Mouse (Mus musculus) lung, embryonic 15.5 days (tissue): ENCODE data around the gene Cacng2. TPM values are rescaled to one million over a fixed set of nuclear protein-coding genes. Genes with fewer than 3 reads are reported as not detected.

ENCODE experiments used
- ATAC-seq: fragments of 200-750 bp; cut with Nextera tagmentation; 2 replicates; pipeline ENCODE4 v1.8.0; 2017; ENCODE audit warnings: moderate number of reproducible peaks, borderline replicate concordance; ENCODE audit not compliant: low FRiP score, low TSS enrichment; ENCODE audit errors: extremely low read depth
- H3K27ac ChIP-seq: fragments of 300-500 bp; sonication (generic); 2 replicates; pipeline ENCODE4 v1.5.1; 2015; ENCODE audit warnings: moderate library complexity, mild to moderate bottlenecking, inconsistent platforms
- H3K27me3 ChIP-seq: fragments of 300-500 bp; sonication (generic); 2 replicates; pipeline ENCODE4 v1.6.1; 2015; ENCODE audit warnings: inconsistent platforms
- H3K36me3 ChIP-seq: fragments of 300-500 bp; sonication (generic); 2 replicates; pipeline ENCODE4 v1.6.1; 2015; ENCODE audit warnings: inconsistent platforms
- H3K4me1 ChIP-seq: fragments of 300-500 bp; sonication (generic); 2 replicates; pipeline ENCODE4 v1.6.1; 2015; ENCODE audit warnings: inconsistent platforms
- H3K4me2 ChIP-seq: fragments of 300-500 bp; sonication (generic); 2 replicates; pipeline ENCODE4 v1.6.1; 2015; ENCODE audit warnings: inconsistent platforms, mild to moderate bottlenecking, moderate library complexity
- H3K4me3 ChIP-seq: fragments of 300-500 bp; sonication (generic); 2 replicates; pipeline ENCODE4 v1.5.1; 2015; ENCODE audit warnings: mild to moderate bottlenecking, inconsistent platforms
- H3K9ac ChIP-seq: fragments of 300-500 bp; sonication (generic); 2 replicates; pipeline ENCODE4 v1.6.1; 2015; ENCODE audit warnings: inconsistent platforms
- H3K9me3 ChIP-seq: fragments of 300-500 bp; sonication (generic); 2 replicates; pipeline ENCODE4 v1.6.1; 2016; ENCODE audit warnings: inconsistent platforms
- WGBS: fragments of 180-500 bp; shearing (Covaris S2); methylation state at CpG from one replicate; pipeline ENCODE4 v1.1.7; 2015; 5-methylcytosine and 5-hydroxymethylcytosine counted together
- polyA plus RNA-seq: library from polyadenylated mRNA; unstranded; fragments of >200 nt; fragmentation: Nextera tagmentation; extraction: Ambion mirVana; gene quantifications from 2 replicates; pipeline ENCODE4 v1.2.1, GENCODE M21; 2015

The Cacng2 gene
- polyA plus RNA-seq, 1 experiment from 2014 or later = not detected

DNA sequence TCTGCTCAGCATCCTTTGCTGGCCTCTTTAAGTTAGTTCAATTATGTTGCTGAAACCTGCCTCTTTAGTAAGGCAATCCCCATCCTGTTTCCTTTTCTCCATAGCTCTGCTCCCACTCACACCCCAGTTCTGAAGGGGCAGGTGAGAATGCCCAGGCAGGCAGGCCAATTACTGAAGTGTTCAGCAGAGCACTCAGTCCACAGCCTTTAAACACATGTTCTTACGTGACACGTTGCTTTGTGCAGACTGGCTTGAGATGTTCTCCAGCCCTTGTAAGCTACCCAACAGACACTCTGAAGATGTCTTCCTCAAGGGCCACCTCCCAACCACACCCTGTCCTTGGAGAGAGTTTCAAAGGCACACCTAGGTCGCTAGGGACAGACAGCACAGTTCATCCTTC is 161.8 kb downstream of the Cacng2 start:
- Histone ChIP-seq H3K36me3 (peaks cover 47% of the 10 kb centered on the region), H3K9ac (no peak overlapping the region), H3K9me3 (no peaks in the 10 kb centered on the region), H3K4me2 (no peak overlapping the region), H3K27me3 (peaks cover 20% of the 10 kb centered on the region), H3K27ac (no peak overlapping the region), H3K4me3 (no peak overlapping the region), H3K4me1 (peaks cover 22% of the 10 kb centered on the region)
- 55% methylated on average over 3 of the region's 3 CpGs for WGBS
- no peak for ATAC-seq

GRCm38 (mm10) chr15:77957625-77958024 is 162.2 kb downstream of the Cacng2 start:
- peaks cover 20% of the 10 kb centered on the region for H3K27me3 ChIP-seq
- peaks cover 22% of the 10 kb centered on the region for H3K4me1 ChIP-seq
- H3K36me3 ChIP-seq = peaks cover 42% of the 10 kb centered on the region
- WGBS = 41% methylated on average over 5 of the region's 5 CpGs
- ATAC-seq = no peak
- H3K9me3 ChIP-seq = no peaks in the 10 kb centered on the region
- H3K27ac ChIP-seq = no peak overlapping the region
- no peak overlapping the region for H3K4me3 ChIP-seq
- H3K9ac ChIP-seq = no peak overlapping the region
- no peak overlapping the region for H3K4me2 ChIP-seq

DNA sequence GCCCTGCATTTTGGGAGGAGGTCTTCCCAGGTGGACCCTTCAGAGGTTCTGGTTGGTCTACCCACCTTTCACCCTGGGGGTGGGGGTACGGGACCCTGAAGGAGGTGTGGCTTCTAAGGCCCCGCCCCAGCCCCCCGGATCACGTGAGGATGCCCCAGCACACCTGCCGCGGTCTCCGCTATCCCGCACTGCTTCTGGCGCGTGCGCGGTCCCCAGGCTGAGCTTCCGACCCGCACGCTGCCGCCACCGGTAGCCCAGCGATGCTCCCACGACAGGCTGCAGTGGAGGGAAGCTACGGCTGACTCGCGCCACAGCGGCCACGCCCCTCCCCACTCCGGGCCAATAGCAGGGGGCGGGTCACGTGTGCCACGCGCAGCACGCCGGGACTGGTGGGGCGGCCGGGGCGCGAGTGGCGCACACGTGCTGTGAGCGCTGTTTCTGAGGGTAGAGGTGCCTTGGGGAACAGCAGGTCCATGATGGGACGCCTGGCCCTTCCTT is 163.4 kb downstream of the Cacng2 start, which contains the start of gene Foxred2:
Gene Foxred2, minus strand, starts transcription at position 319 of the 498 bp plus-strand sequence.
- Histone ChIP-seq H3K4me1 (peaks cover 22% of the 10 kb centered on the region), H3K9me3 (no peaks in the 10 kb centered on the region), H3K27ac (no peak within 1 kb of the TSS), H3K9ac (peak within 1 kb of the TSS; percentile 24), H3K27me3 (peaks cover 20% of the 10 kb centered on the region), H3K4me2 (peak within 1 kb of the TSS; percentile 90), H3K4me3 (peak within 1 kb of the TSS; percentile 52), H3K36me3 (peaks cover 31% of the 10 kb centered on the region)
- WGBS = under 1% methylated on average over 39 of the region's 39 CpGs
- peak; percentile 91 for ATAC-seq

GRCm38 (mm10) chr15:77955440-77956403 is 164.1 kb downstream of the Cacng2 start:
- Histone ChIP-seq H3K9me3 (no peaks in the 10 kb centered on the region), H3K36me3 (peaks cover 23% of the 10 kb centered on the region), H3K9ac (peak overlapping the region; percentile 24), H3K4me2 (peak overlapping the region; percentile 90), H3K4me1 (peaks cover 22% of the 10 kb centered on the region), H3K27ac (no peak overlapping the region), H3K4me3 (peak overlapping the region; percentile 52), H3K27me3 (peaks cover 20% of the 10 kb centered on the region)
- ATAC-seq = peak; percentile 27; the same call in 1 of the 2 replicates
- WGBS = 6% methylated on average over 52 of the region's 52 CpGs

DNA sequence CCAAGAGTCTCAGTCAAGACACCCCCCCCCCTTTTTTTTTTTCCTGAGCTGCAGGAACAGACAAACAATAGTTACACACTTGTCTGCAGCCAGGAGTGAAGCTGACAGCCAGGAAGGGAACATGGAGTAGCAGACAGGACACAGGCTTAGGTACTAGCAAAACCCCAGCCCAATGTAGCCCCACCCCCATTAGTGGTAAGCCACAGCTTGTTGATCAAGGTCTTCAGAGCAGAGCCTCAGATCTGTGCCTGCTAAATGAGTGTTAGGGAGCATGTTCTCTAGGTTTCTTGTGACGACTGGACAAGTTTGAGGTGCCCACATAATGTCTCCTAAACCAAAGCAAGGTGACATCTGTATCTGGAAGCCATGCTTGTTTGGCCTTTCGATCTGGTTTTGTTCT is 165.5 kb downstream of the Cacng2 start:
- no peak overlapping the region for H3K27ac ChIP-seq
- no peaks in the 10 kb centered on the region for H3K9me3 ChIP-seq
- 81% methylated on average over 2 of the region's 2 CpGs for WGBS
- no peak overlapping the region for H3K4me3 ChIP-seq
- H3K27me3 ChIP-seq = peaks cover 20% of the 10 kb centered on the region
- peaks cover 22% of the 10 kb centered on the region for H3K4me1 ChIP-seq
- H3K9ac ChIP-seq = no peak overlapping the region
- no peak overlapping the region for H3K4me2 ChIP-seq
- H3K36me3 ChIP-seq = peaks cover 10% of the 10 kb centered on the region
- no peak for ATAC-seq

- H3K4me3 ChIP-seq = no peak overlapping the region
- WGBS = 78% methylated on average over 3 of the region's 3 CpGs
- H3K27me3 ChIP-seq = peaks cover 20% of the 10 kb centered on the region
Measured at GRCm38 (mm10) chr15:77952921-77953320, 166.9 kb downstream of the Cacng2 start.

DNA sequence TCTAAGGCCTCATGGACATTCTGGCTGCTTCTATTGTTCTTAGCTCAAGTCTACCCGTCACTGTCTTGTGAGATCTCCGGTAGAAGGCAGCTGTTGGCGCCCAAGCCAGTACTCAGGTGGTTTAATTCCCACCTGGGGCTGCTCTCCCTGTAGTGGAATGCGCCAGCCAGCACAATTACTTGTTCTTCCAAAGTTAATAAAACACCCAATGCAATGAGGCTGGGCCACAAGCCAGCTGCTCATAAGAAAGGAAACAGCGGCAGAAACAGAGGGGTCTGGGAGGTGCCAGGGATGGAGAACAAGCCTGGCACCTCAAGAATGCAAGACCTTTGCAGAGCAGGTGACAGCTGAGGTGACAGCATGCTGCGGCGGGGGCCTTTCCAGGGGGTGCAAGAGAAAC is 170.8 kb downstream of the Cacng2 start:
- Histone ChIP-seq H3K9ac (no peak overlapping the region), H3K27ac (no peak overlapping the region), H3K36me3 (no peaks in the 10 kb centered on the region), H3K9me3 (no peaks in the 10 kb centered on the region), H3K27me3 (no peaks in the 10 kb centered on the region), H3K4me1 (no peaks in the 10 kb centered on the region), H3K4me3 (no peak overlapping the region), H3K4me2 (no peak overlapping the region)
- no peak for ATAC-seq
- 75% methylated on average over 7 of the region's 7 CpGs for WGBS

More at GRCm38 (mm10) chr15:77952921-77953320, 166.9 kb downstream of the Cacng2 start:
- Histone ChIP-seq H3K9ac (no peak overlapping the region), H3K27ac (no peak overlapping the region), H3K4me2 (no peak overlapping the region), H3K4me1 (peaks cover 22% of the 10 kb centered on the region), H3K36me3 (no peaks in the 10 kb centered on the region), H3K9me3 (no peaks in the 10 kb centered on the region)
- ATAC-seq = no peak

DNA sequence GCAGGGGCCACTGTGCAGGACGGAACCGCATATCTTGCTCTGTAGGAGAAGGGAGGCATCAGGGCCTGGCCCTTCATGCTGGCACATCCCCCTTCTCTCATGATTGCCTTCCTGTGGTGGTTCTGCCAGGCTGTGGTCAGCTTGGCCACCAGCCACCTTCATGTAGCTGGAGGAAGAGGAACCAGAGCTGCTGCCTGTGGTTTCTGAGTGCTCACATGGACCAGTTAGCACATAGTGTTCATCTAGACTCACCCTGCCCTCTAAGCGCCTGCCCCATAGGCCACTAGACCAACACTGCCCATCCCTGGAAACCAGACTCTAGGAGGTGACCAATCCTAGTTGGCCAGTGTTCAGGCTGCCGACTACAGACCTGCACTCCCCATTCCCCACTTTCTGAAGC is 174.1 kb downstream of the Cacng2 start:
- Histone ChIP-seq H3K36me3 (no peaks in the 10 kb centered on the region), H3K4me1 (no peaks in the 10 kb centered on the region), H3K27ac (no peak overlapping the region), H3K27me3 (no peaks in the 10 kb centered on the region), H3K9ac (no peak overlapping the region), H3K4me3 (no peak overlapping the region), H3K9me3 (no peaks in the 10 kb centered on the region), H3K4me2 (no peak overlapping the region)
- WGBS = 83% methylated on average over 4 of the region's 4 CpGs
- no peak for ATAC-seq

Other genes starting within 250 kb of the Cacng2 start
- 207 and 211 TPM in 2 replicates for gene Txn2, start 191.0 kb downstream of the Cacng2 start, polyA plus RNA-seq
- gene Foxred2, start 163.3 kb downstream of the Cacng2 start, polyA plus RNA-seq = 3.8 TPM in 2 replicates
- gene Eif3d, start 149.2 kb downstream of the Cacng2 start, polyA plus RNA-seq = 178 and 187 TPM in 2 replicates
- 88.0 and 89.8 TPM in 2 replicates for gene Ift27, start 54.1 kb upstream of the Cacng2 start, polyA plus RNA-seq
- 0.18 and 0.26 TPM in 2 replicates for gene Pvalb, start 86.4 kb upstream of the Cacng2 start, polyA plus RNA-seq
- gene Ncf4, start 124.8 kb upstream of the Cacng2 start, polyA plus RNA-seq = 5.3 and 5.9 TPM in 2 replicates
- 0.22 and 0.47 TPM in 2 replicates for gene Csf2rb2, start 185.7 kb upstream of the Cacng2 start, polyA plus RNA-seq
- 2.3 and 2.7 TPM in 2 replicates for gene Csf2rb, start 205.7 kb upstream of the Cacng2 start, polyA plus RNA-seq